Mouse (Mus musculus) testis, adult 2 months (tissue): Measurements from ENCODE around the gene Sult1d1.
"Not testable (repeated sequence)": the region's sequence is repeated elsewhere in the genome, so short reads cannot be mapped to it uniquely, and the experiment has no call there.

Source experiments
- CTCF ChIP-seq: fragments of 200-500 bp; IDR thresholded peaks from 2 replicates; pipeline ENCODE4 v1.5.1; 2012; ENCODE audit warnings: low read depth, mild to moderate bottlenecking, inconsistent platforms, low read length, moderate library complexity; ENCODE audit not compliant: control insufficient read depth, insufficient read depth, insufficient replicate concordance
- POLR2A ChIP-seq: fragments of 200-500 bp; IDR thresholded peaks from 2 replicates; pipeline ENCODE4 v1.6.1; 2012; ENCODE audit warnings: low read depth, mild to moderate bottlenecking, inconsistent platforms, low read length, moderate library complexity; ENCODE audit not compliant: control insufficient read depth

GRCm38 (mm10) chr5:87523561-87523960, 45.3 kb downstream of the Sult1d1 start:
- not testable (repeated sequence) for TF ChIP-seq POLR2A, CTCF
